Mouse (Mus musculus): ENCODE results near the gene Bmpr1b. TPM values are rescaled to one million over a fixed set of nuclear protein-coding genes. Genes with fewer than 3 reads are reported as not detected.

The Bmpr1b gene
- polyA plus RNA-seq, 1 experiment, result 1.3 TPM

- 81% methylated on average over 2 of the region's 2 CpGs for WGBS
- no peak for DNase-seq
- Histone ChIP-seq H3K4me1 (ENCODE audit: control insufficient read depth, insufficient read depth, low read length) (no peaks in the 10 kb centered on the region), H3K4me3 (replicated peaks; ENCODE audit: extremely low read depth, low read depth, low read length) (no peak overlapping the region)
- no peak for TF ChIP-seq CTCF (IDR thresholded peaks at IDR 0.05; ENCODE audit: insufficient read depth, low read length)
- TF ChIP-seq POLR2A (IDR thresholded peaks at IDR 0.05; ENCODE audit: borderline replicate concordance, extremely low read depth, low read depth, low read length), result no peak
Observed at GRCm38 (mm10) chr3:141793755-141794154, 375.5 kb downstream of the Bmpr1b start.

- Histone ChIP-seq H3K4me3 (replicated peaks; ENCODE audit: extremely low read depth, low read depth, low read length) (no peak overlapping the region), H3K4me1 (ENCODE audit: control insufficient read depth, insufficient read depth, low read length) (no peaks in the 10 kb centered on the region)
- 76% methylated on average over 1 of the region's 1 CpGs for WGBS
- no peak for DNase-seq
- TF ChIP-seq CTCF (IDR thresholded peaks at IDR 0.05; ENCODE audit: insufficient read depth, low read length) (no peak), POLR2A (IDR thresholded peaks at IDR 0.05; ENCODE audit: borderline replicate concordance, extremely low read depth, low read depth, low read length) (no peak)
Observed at GRCm38 (mm10) chr3:141792106-141792505, 377.1 kb downstream of the Bmpr1b start.

DNA sequence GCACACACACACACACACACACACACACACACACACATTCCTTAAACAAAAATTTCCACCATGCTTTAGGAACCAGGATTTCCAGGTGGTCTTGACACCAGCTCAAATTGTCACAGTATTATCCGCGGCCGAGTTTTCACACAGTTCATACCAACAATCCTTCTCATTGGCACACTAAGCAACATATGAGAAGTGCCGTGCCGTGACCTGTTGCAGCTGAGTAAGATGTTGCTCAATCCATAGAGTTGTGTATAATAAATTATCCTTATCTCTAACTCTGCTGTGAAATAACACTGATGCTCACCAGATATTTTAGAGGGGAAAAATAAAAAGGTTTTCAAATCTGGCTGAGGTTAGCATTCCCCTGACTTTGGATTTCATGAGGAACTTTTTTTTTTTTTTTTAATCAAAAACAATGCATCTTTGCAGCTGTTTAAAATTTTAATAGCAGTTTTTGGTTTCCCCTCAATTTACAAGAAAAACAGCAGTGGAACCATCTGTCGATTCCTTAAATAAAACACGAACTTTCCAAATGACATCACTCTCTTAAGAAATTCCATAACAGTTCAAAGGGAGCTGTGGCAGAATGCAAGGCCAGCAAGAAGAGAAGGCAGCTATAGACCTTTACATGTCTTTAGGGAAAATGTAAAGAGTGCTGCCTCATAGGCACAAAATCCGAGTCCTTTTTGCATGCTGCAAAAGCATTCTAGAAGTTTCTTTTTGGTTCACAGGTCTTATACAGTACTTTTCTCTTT is 378.0 kb downstream of the Bmpr1b start:
- H3K4me3 ChIP-seq (replicated peaks; ENCODE audit: extremely low read depth, low read depth, low read length), result no peak overlapping the region
- DNase-seq, result no peak
- H3K4me1 ChIP-seq (ENCODE audit: control insufficient read depth, insufficient read depth, low read length), result no peaks in the 10 kb centered on the region
- TF ChIP-seq POLR2A (IDR thresholded peaks at IDR 0.05; ENCODE audit: borderline replicate concordance, extremely low read depth, low read depth, low read length) (no peak), CTCF (IDR thresholded peaks at IDR 0.05; ENCODE audit: insufficient read depth, low read length) (no peak)
- 64% methylated on average over 8 of the region's 8 CpGs for WGBS

Other genes with a start within 250 kb of the Bmpr1b start
- 43.5 and 52.6 TPM in 2 replicates for gene Pdlim5, start 226.3 kb upstream of the Bmpr1b start, polyA plus RNA-seq (2012; rRNA removed)

Data from lung, adult 2 months (tissue).